Mouse (Mus musculus) intestine, embryonic 15.5 days (tissue): Measurements from ENCODE around the gene Lin54. TPM values are rescaled to one million over a fixed set of nuclear protein-coding genes. Genes with fewer than 3 reads are reported as not detected.

Source experiments
- ATAC-seq: fragments of 200-750 bp; cut with Nextera tagmentation; 2 replicates; pipeline ENCODE4 v1.8.0; 2017; ENCODE audit warnings: moderate TSS enrichment, moderate library complexity
- H3K27ac ChIP-seq: fragments of 300-500 bp; sonication (generic); 2 replicates; pipeline ENCODE4 v1.5.1; 2015; ENCODE audit warnings: mild to moderate bottlenecking, inconsistent platforms
- H3K27me3 ChIP-seq: fragments of 300-500 bp; sonication (generic); replicated peaks from 2 replicates; pipeline ENCODE4 v1.6.1; 2015; ENCODE audit warnings: inconsistent platforms
- H3K36me3 ChIP-seq: fragments of 300-500 bp; sonication (generic); 2 replicates; pipeline ENCODE4 v1.6.1; 2015; ENCODE audit warnings: inconsistent platforms
- H3K4me1 ChIP-seq: fragments of 300-500 bp; sonication (generic); replicated peaks from 2 replicates; pipeline ENCODE4 v1.6.1; 2015; ENCODE audit warnings: inconsistent platforms
- H3K4me2 ChIP-seq: fragments of 300-500 bp; sonication (generic); replicated peaks from 2 replicates; pipeline ENCODE4 v1.6.1; 2015; ENCODE audit warnings: mild to moderate bottlenecking, inconsistent platforms
- H3K4me3 ChIP-seq: fragments of 300-500 bp; sonication (generic); replicated peaks from 2 replicates; pipeline ENCODE4 v1.5.1; 2015; ENCODE audit warnings: inconsistent platforms
- H3K9ac ChIP-seq: fragments of 300-500 bp; sonication (generic); 2 replicates; pipeline ENCODE4 v1.6.1; 2015; ENCODE audit warnings: inconsistent platforms
- H3K9me3 ChIP-seq: fragments of 300-500 bp; sonication (generic); 2 replicates; pipeline ENCODE4 v1.6.1; 2016; ENCODE audit warnings: inconsistent platforms
- WGBS: fragments of 180-500 bp; shearing (Covaris S2); methylation state at CpG from one replicate; pipeline ENCODE4 v1.1.7; 2015; 5-methylcytosine and 5-hydroxymethylcytosine counted together
- polyA plus RNA-seq: library from polyadenylated mRNA; unstranded; fragments of >200 nt; fragmentation: Nextera tagmentation; extraction: Ambion mirVana; gene quantifications from 2 replicates; pipeline ENCODE4 v1.2.1, GENCODE M21; 2015

Gene Lin54
- polyA plus RNA-seq, 1 experiment from 2014 or later: 13.1 TPM

- Histone ChIP-seq H3K4me2 (no peak overlapping the region), H3K9me3 (no peaks in the 10 kb centered on the region), H3K27me3 (no peaks in the 10 kb centered on the region), H3K27ac (no peak overlapping the region), H3K9ac (no peak overlapping the region), H3K4me1 (no peaks in the 10 kb centered on the region), H3K4me3 (no peak overlapping the region), H3K36me3 (peaks cover 3% of the 10 kb centered on the region; the same call in 1 of the 2 replicates)
- no peak for ATAC-seq
Measured at GRCm38 (mm10) chr5:100483569-100483968, 16.9 kb downstream of the Lin54 start.

DNA sequence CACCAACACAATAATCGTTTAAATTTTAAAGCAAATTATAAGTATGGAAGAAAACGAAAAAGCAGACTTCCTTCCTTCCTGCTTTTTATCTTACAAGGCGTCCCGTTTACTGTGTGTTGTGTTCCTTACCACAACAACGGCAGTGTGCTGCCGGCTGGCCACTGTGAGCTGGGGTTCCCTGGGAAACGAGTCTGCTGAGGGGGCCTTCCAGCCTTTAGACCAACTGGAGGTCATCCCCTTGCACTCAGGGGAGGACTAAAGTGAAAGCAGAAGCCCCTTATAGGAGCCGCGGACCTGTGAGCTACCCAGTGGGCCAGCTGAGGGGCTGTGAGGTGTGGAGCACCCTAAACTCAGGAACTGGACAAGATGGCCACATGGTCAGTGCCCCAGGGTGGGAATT lies 22.8 kb downstream of the Lin54 start:
- peaks cover 11% of the 10 kb centered on the region; the same call in 1 of the 2 replicates for H3K36me3 ChIP-seq
- H3K27ac ChIP-seq: no peak overlapping the region
- H3K27me3 ChIP-seq: no peaks in the 10 kb centered on the region
- ATAC-seq: no peak
- H3K4me3 ChIP-seq: no peak overlapping the region
- no peak overlapping the region for H3K9ac ChIP-seq
- H3K4me2 ChIP-seq: no peak overlapping the region
- 81% methylated on average over 9 of the region's 9 CpGs for WGBS
- no peaks in the 10 kb centered on the region for H3K4me1 ChIP-seq
- H3K9me3 ChIP-seq: no peaks in the 10 kb centered on the region

DNA sequence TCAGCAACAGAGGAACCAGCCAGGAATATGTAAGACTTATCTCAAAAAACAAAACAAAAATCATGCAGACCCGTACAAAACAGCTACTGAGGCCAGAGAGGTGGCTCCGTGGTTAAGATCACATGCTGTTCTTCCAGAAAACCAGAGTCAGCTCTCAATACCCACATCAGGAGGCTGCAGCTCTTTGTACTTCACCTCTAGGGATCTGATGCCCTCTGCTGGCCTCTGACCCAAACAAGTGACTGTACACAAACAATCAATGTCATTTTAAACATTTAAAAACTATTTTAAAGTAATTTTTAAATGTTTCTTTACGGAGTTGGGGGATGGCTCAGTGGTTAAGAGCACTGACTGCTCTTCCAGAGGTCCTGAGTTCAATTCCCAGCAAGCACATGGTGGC lies 24.1 kb downstream of the Lin54 start:
- no peaks in the 10 kb centered on the region for H3K4me1 ChIP-seq
- H3K27ac ChIP-seq: no peak overlapping the region
- ATAC-seq: no peak
- no peak overlapping the region for H3K4me2 ChIP-seq
- no peak overlapping the region for H3K4me3 ChIP-seq
- H3K36me3 ChIP-seq: peaks cover 11% of the 10 kb centered on the region; the same call in 1 of the 2 replicates
- H3K27me3 ChIP-seq: no peaks in the 10 kb centered on the region
- WGBS: 81% methylated on average over 3 of the region's 3 CpGs
- H3K9me3 ChIP-seq: no peaks in the 10 kb centered on the region
- H3K9ac ChIP-seq: no peak overlapping the region

- WGBS: 88% methylated on average over 7 of the region's 7 CpGs
- H3K27ac ChIP-seq: no peak overlapping the region
- H3K4me3 ChIP-seq: no peak overlapping the region
- H3K4me1 ChIP-seq: no peaks in the 10 kb centered on the region; the same call in 1 of the 2 replicates
- no peaks in the 10 kb centered on the region for H3K9me3 ChIP-seq
- 0 out of 2 replicates have a peak, but pooled peaks cover 7% of the 10 kb centered on the region for H3K36me3 ChIP-seq
- no peak overlapping the region for H3K4me2 ChIP-seq
- no peak for ATAC-seq
- no peak overlapping the region for H3K9ac ChIP-seq
- H3K27me3 ChIP-seq: no peaks in the 10 kb centered on the region
Measured at GRCm38 (mm10) chr5:100467336-100467735, 33.1 kb downstream of the Lin54 start.

DNA sequence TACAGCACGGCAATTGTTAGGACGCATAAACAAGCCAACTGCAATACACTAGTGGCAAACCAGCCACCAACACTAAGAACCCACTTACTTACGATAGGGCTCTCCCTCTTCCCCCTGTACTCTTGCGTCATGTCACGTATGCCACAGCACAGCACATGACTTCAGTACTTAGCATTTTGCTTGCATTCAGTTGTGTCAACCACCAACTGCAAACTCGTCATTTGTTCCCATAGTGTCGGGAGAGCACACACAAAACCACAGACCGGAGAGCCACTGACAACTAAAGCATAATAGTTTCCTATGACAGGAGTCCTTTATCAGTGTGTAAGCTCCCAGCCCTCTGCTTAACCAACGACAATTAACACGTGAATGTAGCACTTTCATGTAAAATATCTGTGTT lies 33.8 kb downstream of the Lin54 start:
- Histone ChIP-seq H3K36me3 (0 out of 2 replicates have a peak, but pooled peaks cover 7% of the 10 kb centered on the region), H3K4me3 (no peak overlapping the region), H3K4me2 (no peak overlapping the region), H3K9me3 (no peaks in the 10 kb centered on the region), H3K27me3 (no peaks in the 10 kb centered on the region), H3K4me1 (no peaks in the 10 kb centered on the region; the same call in 1 of the 2 replicates), H3K9ac (no peak overlapping the region), H3K27ac (no peak overlapping the region)
- ATAC-seq: no peak
- WGBS: 91% methylated on average over 10 of the region's 10 CpGs

DNA sequence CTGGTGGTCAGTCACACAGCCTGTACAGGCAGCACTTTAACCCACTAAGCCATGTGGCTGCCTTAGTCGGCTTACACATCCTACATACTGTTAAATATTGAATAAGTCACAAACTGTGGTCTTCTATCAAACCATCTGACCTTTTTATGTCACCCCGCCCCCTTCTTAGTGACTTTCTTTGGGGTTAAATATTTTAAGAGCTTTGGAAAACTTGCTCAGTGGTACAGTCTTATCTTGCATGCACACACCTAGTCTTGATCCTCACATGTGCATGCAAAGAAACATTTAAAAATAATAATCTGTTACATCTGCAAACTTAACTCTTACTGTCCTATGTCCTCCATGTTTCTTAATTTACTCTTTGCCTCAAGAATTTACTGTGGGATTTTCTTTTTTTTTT lies 38.1 kb downstream of the Lin54 start:
- Histone ChIP-seq H3K4me1 (no peaks in the 10 kb centered on the region), H3K4me3 (no peak overlapping the region), H3K27me3 (no peaks in the 10 kb centered on the region), H3K36me3 (peaks cover 15% of the 10 kb centered on the region), H3K4me2 (no peak overlapping the region), H3K9ac (no peak overlapping the region), H3K27ac (no peak overlapping the region), H3K9me3 (no peaks in the 10 kb centered on the region)
- no peak for ATAC-seq
- 87% methylated on average over 2 of the region's 2 CpGs for WGBS

DNA sequence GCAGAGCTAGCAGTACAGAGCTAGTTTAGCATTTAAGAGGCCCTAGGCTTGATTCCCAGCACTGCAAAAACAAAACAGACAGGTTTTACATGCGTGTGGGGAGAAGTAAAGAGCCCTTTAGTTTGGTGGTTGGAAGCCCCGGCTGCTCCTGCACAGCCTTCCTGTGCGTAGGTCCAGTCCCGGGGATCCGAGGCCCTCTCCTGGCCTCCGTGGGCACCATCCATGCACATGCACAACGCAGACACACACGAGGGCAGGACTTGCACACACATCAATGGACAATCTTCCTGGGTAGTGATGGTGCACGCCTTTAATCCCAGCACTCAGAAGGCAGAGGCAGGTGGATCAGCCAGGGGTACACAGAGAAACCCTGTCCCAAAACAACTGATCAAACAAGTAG lies 38.9 kb downstream of the Lin54 start:
- Histone ChIP-seq H3K9ac (no peak overlapping the region), H3K27ac (no peak overlapping the region), H3K36me3 (peaks cover 8% of the 10 kb centered on the region), H3K4me1 (no peaks in the 10 kb centered on the region), H3K4me2 (no peak overlapping the region), H3K9me3 (no peaks in the 10 kb centered on the region), H3K27me3 (no peaks in the 10 kb centered on the region), H3K4me3 (no peak overlapping the region)
- no peak for ATAC-seq
- WGBS: 91% methylated on average over 9 of the region's 9 CpGs

GRCm38 (mm10) chr5:100459468-100459867 lies 41.0 kb downstream of the Lin54 start:
- no peak for ATAC-seq
- WGBS: 87% methylated on average over 5 of the region's 5 CpGs
- Histone ChIP-seq H3K4me2 (no peak overlapping the region), H3K9ac (no peak overlapping the region), H3K4me1 (no peaks in the 10 kb centered on the region), H3K4me3 (no peak overlapping the region), H3K36me3 (peaks cover 8% of the 10 kb centered on the region), H3K27me3 (no peaks in the 10 kb centered on the region), H3K27ac (no peak overlapping the region), H3K9me3 (no peaks in the 10 kb centered on the region)

DNA sequence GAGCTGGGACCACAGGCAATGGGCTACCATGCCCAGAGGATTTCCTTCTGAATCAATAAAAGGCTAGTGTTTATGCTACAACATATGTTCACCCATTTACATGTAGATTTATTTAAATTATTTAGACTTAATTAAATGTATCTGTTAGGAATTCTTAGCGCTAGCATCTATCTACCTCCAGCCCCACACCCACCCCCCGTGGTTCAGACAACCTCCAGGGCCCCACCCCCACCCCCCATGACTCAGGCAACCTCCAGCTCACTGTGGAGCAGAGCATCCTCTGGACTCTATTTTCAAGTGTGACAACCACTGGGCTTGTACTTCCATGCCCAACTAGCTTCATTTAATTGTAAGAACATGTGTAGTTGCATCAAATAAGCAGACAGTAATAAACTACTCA lies 48.6 kb downstream of the Lin54 start:
- no peak for ATAC-seq
- H3K27ac ChIP-seq: no peak overlapping the region
- no peaks in the 10 kb centered on the region for H3K27me3 ChIP-seq
- 77% methylated on average over 2 of the region's 2 CpGs for WGBS
- no peaks in the 10 kb centered on the region for H3K9me3 ChIP-seq
- H3K36me3 ChIP-seq: peaks cover 11% of the 10 kb centered on the region
- no peak overlapping the region for H3K4me2 ChIP-seq
- no peak overlapping the region for H3K9ac ChIP-seq
- H3K4me1 ChIP-seq: no peaks in the 10 kb centered on the region
- H3K4me3 ChIP-seq: no peak overlapping the region

- Histone ChIP-seq H3K27ac (no peak overlapping the region), H3K4me3 (no peak overlapping the region), H3K4me2 (no peak overlapping the region), H3K9me3 (no peaks in the 10 kb centered on the region), H3K36me3 (peaks cover 6% of the 10 kb centered on the region; the same call in 1 of the 2 replicates), H3K9ac (no peak overlapping the region), H3K4me1 (no peaks in the 10 kb centered on the region), H3K27me3 (no peaks in the 10 kb centered on the region)
- ATAC-seq: no peak
- WGBS: 95% methylated on average over 14 of the region's 14 CpGs
Measured at GRCm38 (mm10) chr5:100438796-100439195, 61.6 kb downstream of the Lin54 start.

- Histone ChIP-seq H3K4me1 (no peaks in the 10 kb centered on the region), H3K9ac (no peak overlapping the region), H3K36me3 (peaks cover 6% of the 10 kb centered on the region; the same call in 1 of the 2 replicates), H3K27ac (no peak overlapping the region), H3K4me2 (no peak overlapping the region), H3K4me3 (no peak overlapping the region), H3K9me3 (no peaks in the 10 kb centered on the region), H3K27me3 (no peaks in the 10 kb centered on the region)
- WGBS: 92% methylated on average over 5 of the region's 5 CpGs
- no peak for ATAC-seq
Measured at GRCm38 (mm10) chr5:100437917-100438316, 62.5 kb downstream of the Lin54 start.

DNA sequence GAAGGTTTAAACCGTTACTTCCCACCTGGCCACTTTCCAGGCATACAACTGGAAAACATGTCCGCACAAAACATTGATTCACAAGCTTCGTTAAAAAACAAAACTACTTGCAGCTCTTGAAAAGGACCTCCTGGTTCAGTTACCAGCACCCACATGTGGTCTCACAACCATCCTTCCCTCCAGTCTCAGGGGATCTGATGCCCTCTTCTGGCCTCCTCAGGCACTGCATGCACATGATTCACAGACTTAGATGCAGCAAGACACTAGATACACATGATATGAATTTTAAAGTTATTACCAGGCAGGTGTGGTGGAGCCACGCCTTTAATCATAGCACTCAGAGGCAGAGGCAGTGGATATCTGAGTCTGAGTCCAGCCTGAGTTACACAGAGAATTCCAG lies 63.4 kb downstream of the Lin54 start:
- ATAC-seq: no peak
- Histone ChIP-seq H3K4me1 (no peaks in the 10 kb centered on the region), H3K27ac (no peak overlapping the region), H3K27me3 (no peaks in the 10 kb centered on the region), H3K4me3 (no peak overlapping the region), H3K36me3 (peaks cover 6% of the 10 kb centered on the region; the same call in 1 of the 2 replicates), H3K9ac (no peak overlapping the region), H3K4me2 (no peak overlapping the region), H3K9me3 (no peaks in the 10 kb centered on the region)
- WGBS: 96% methylated on average over 4 of the region's 4 CpGs

- WGBS: 44% methylated on average over 2 of the region's 2 CpGs
- no peaks in the 10 kb centered on the region for H3K9me3 ChIP-seq
- ATAC-seq: no peak
- no peak overlapping the region for H3K4me3 ChIP-seq
- H3K36me3 ChIP-seq: peaks cover 3% of the 10 kb centered on the region; the same call in 1 of the 2 replicates
- H3K4me1 ChIP-seq: peaks cover 24% of the 10 kb centered on the region
- peak overlapping the region; percentile 70; the same call in 1 of the 2 replicates for H3K4me2 ChIP-seq
- H3K27ac ChIP-seq: no peak overlapping the region
- no peaks in the 10 kb centered on the region for H3K27me3 ChIP-seq
- H3K9ac ChIP-seq: no peak overlapping the region
Measured at GRCm38 (mm10) chr5:100430966-100431365, 69.5 kb downstream of the Lin54 start.
